Mouse (Mus musculus) testis, postnatal 10 days (tissue): Measurements from ENCODE around the gene Hba-x.
A peak's percentile ranks its signal among the peaks of the same experiment; 100 is the strongest.

Experiments
- DNase-seq: peaks from one replicate; pipeline ENCODE4 v3.0.0; 2021; ENCODE audit warnings: low spot score

Gene Hba-x

DNA sequence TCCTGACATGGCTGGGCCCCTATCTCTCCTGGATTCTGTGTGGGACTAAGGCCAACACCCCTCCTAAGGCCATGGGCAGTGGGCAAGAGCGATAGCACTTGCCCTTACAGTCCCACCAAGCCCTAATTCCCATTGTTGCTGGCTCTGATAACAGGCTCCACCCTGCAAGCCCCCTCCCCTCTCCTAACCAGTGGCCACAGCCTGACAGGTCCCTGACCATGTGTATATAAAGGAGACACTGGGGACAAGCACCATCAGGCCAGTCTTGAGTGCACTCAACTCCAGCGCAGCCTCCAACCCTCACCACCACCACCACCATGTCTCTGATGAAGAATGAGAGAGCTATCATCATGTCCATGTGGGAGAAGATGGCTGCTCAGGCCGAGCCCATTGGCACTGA is at the start of gene Hba-x:
Gene Hba-x (plus strand): TSS at position 54 of the 400 bp plus-strand sequence.
- DNase-seq, result no peak

DNA sequence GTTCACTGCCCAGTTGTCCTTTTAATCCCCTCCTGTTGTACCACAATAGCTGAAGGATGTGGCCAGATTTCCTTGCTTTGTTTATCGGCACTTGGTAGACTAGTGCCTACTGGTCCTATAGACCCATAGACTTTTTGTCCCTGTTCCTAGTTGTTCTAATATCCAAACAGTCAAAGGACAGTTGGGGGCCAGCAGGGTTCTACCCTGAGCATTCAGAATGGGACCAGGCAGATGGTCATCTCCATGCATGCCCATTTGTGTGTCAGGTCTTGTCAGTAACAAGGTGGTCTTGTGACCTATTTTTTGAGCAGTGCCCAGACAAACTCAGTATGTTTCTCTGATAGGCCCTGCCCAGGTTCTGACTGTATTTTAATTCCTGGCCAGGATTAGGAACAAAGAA is 49.2 kb upstream of the Hba-x start:
- DNase-seq, result no peak

DNA sequence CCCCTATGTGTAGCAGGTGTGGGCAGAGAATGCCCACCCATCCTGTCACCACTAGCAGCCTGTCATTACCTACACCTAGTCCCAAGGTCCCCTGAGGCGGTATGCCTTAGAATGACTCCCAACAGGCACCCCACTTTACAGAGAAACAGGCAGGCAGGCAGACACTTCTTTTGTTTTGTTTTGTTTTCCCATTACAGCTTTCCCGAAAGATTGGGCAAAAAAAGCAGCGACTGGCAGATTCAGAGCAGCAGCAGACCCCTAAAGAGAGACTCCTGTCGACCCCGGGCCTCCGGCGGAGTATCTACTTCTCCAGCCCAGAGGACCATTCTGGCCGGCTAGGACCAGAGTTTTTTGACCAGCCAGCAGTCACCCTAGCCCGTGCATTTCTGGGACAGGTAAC is 48.6 kb upstream of the Hba-x start:
- no peak for DNase-seq

DNA sequence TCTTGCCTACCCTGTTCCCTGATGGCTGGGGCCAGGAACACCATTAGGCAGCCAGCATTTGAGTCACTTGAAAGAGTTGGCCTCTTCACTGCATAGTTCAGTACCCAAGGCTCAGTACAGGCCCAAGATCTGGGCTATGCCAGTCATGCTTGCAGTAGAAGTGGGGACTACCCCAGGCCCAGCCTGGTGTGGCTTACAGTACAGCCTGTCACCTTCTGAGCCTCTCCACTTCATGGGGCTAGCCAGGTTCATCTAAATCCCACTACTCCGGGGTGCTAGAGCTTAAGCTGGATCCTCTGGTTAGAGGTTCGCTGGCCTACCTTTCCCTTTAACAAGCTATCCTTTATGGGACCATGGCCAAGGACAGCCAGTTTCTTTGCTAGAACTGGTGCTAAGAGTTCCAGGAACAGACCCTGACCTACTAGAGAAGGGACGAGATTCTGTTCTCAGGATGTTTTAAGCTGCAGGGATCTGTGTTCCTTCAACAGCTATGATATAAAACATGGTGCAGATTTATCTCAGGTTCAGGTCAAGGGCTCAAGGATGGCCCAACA is 47.8 kb upstream of the Hba-x start:
- DNase-seq, result no peak

DNA sequence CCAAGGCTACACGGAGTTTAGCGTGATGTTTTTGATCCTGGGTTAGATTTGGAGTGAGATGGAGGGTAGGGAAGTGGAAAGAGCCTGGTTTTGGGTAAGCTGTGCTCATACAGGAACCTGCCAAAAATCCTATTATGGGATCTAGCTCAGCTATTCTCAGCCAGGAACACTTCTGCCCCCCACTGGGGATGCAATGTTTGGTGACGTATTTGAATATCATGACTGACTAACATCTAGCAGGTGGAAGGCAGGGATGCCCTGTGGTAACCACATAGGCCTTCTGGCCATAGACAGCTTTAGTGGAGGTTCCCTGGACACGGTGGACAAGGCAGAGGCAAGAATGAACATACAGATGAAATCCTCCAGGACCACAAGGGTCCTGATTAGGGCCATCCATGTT is 46.0 kb upstream of the Hba-x start:
- DNase-seq, result no peak

DNA sequence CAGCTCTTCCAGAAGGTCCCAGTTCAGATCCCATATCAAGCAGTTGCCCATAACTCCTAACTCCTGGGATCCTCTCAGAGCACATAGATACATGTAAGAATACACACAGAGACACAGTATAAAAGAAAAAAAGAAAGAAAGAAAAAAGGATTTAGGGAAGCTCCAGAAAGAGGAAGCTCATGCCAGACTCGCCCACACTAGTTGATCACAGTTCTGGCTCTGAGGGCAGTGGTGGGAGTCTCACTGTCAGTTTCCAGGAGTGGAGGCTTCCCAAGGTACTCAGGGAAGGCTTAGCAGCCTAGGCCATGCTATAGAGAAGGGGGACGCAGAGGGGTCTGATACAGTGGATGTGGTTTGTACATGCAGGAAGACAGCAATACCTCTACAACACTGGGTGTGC is 45.1 kb upstream of the Hba-x start:
- no peak for DNase-seq

DNA sequence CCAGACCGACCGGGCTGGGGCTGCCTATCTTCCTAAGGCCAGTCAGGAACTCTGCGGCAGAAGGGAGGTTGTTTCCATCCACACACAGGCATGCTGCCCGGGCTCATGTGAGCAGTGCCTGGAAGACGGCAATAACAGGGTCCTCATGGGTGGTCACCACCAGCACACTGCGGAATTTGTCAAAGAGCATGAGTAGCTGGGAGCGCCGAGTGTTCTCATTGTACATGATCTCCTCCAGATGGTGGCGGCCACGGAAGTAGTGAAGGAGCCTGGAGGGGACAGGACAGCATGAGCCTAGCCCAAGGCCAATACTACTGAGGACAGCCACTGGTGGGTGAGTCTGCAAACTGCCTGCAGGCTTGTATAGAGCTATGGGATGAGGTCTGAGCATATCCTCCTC is 43.4 kb upstream of the Hba-x start:
- DNase-seq, result no peak

DNA sequence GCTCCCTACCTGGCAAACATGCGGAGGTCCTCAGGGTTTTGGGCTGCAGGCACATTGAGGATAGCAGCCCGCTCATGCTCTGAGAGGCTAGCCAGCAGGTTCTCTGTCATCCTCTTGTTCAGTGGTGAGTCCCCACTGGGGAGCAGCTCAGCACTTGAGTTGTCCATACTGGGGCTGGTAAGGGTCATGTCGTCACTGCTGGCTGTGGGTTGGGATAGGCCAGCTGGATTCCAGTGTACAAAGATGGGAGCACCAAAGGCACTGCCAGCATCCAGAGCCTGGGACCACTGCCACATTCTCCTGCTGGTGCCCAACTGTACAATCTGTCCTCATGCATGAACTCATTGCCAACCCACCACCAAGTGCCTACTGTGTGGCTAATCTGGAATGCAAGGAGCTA is 42.3 kb upstream of the Hba-x start:
- no peak for DNase-seq

DNA sequence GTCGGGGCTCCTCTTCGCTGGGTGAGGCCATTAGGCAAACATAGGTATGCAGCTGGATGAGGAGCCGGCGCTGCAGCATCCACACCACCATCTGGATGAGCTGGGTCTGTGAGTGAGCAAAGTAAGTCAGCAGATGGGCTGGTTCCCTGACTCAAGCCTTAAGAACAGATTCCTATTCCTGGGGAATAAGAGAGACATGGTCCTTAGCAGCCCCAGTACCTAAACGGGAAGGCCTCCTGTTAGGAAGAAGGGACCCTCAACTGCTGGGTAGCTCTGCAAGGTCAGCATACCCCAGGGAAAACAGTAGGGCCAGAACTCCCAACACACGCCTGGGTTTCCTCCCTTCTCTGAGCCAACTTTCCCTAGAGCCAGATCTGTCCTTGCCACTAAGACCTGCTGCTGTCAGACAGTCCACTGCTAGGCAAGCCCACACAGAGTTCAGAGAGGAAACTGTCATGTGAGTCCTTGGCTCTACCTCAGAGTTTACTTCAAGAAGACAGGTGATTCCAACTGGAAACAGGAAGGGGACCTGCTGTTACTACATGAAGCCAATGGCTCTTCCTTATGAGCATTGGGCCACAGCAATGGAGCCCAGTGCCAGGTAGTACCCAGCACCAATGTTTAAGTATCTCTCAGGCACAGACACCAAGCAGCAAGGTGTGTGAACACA is 41.2 kb upstream of the Hba-x start:
- DNase-seq, result no peak

DNA sequence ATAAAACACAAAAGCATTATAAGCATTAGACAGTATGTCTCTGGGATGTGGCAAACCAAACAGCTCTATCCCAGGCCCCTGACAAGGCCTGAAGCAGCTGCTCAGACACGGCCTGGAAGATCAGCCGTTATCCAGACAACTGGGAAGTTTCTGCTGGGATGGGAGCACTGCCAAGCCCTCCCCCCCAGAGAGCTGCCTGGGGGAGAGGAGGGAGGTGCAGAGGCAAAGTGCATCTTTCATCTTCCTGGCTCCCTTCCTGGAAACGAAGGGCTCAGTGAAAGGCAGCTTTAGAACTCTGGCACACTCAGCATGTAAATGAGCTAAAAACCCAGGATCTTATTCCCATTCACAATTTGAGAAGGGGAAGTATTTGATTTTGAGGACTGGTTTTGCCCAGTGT is 40.6 kb upstream of the Hba-x start:
- DNase-seq, result peak; percentile 85

DNA sequence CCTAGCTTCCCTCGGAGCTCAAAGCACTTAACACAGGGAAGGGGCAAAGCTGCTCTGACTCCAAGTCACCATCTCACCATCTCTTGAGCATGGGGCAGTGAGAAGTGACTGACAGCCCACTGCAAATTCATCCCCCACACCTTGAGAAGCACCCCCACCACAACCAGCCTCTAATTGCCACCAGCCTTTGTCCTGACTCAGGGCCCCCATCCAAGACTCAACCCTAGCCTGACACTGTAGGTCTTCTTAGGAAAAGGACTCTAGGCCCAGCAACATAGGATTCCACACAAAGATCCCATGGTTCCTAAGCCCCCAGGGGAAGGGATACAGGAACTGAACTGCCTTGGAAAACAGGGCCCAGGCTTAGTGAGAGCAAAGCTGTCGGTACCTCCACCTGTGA is 40.1 kb upstream of the Hba-x start:
- no peak for DNase-seq

DNA sequence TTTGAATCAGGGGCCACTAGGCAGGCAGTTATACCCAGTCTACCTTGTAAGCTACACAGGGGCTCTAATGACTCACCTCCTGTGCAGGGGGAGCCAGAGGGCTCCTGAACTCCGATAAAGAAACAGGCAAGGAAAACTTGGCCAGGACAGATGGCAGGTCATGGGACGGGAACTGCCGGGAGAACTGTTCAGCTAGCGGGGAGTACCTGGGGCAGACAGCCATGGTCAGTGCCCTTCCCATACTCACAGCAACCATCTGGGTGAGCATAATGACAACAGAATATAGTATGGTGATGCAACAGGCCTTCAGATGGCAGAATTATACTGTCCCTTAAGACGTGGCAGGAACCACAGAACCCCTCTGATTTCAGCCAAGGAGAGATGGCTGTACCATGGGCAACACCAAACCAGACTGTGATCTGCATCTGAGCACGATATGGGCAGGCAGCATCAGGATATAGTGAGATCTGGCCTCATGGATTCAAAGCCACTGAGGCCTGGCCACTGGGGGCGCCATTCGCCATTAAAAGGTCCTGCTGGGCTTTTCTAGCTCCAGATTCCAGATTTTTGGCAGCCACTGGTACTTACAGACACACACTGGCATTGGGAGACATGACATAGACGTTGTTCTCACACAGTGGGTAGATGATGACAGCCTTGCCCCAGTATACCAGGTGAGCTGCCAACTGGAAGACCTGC is 39.3 kb upstream of the Hba-x start:
- DNase-seq, result peak; percentile 87

DNA sequence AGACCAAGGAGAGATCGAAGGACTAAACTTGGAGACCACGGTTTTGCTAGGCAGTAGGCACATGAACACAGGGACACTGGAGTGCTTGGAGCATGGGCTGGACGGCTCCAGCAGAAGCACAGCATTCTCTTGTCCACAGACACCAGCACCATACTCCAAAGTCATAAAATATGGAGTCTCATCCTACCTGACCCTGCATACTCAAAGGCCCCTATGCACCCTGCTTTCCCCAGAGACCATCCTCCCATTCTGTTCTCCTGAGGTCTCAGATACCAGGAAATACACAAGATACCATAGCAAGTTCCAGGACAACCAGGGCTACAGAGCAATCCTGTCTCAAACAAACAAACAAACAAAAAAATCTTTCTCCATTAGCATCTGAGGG is 38.8 kb upstream of the Hba-x start:
- DNase-seq, result no peak

DNA sequence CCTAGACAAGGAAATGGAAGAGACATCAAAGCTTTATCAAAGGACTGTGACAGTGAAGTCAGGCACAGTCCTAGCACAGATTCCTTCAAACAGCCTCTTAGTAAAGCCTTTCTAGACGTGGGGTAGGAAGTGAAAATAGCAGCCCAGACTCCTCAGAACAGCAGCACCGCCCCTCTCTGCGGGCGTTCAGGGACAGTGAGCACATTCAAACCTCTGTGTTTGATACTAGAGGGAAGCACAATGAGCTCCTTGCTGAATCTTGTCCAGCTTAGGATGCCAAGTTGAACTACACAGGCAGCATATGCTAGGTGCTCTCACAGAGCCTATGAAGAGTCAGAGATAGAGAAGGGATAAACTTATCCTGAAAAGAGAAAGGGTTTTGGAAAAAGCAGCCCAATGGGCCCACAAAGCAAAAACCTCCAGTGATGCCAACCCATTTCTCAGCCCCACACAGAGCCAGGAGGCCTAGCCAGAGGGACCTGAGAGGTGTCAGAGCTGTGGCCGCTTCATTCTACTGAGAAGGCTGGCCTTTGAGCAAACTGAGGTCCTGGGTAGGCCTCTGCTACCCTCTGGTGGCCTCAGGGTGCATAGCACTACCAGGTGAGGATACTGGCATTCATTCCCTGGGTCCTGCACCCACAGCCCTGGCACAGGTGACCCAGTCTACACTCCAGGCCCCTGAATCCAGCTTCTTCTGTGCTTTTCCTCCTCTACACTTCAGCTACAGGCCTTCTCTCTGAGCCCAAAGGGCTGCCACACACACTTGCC is 37.9 kb upstream of the Hba-x start:
- DNase-seq, result peak; percentile 76

DNA sequence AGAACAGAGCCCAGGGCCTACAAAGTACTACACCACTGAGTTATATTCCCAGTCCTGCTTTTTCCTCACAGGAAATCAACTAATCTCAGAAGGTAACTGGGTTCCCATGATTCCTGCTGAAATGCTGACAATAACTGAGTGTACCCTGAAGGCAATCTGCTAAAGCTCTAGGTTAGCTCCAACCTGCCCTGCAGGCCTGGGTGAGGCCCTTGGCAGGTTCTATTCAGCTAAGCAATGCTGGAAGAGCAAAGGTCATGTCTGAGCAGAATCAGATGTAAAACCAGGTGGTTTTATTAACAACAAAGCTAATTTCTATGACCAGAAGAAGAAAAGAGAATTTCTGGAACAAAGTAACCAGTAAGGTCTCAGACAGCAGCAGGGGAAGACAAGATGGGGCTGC is 34.8 kb upstream of the Hba-x start:
- DNase-seq, result no peak

DNA sequence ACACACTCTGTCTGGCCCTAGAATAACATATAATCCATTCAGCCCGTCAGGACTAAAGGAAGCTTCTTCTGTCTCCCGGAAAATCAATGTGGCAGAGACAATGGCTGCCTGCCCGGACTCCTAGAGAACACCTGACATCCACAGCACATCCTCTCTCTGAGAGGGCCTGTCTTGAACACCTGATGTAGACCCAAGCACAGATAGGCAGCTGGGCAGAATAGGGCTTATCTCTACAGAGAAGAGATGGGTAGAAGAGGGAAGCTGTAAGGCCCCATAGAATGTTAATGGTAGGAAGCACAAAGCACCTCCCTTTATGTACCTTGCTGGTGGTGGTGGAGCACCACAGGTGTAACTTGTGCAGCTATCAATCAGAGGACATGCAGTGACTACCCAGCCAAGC is 34.0 kb upstream of the Hba-x start:
- no peak for DNase-seq

DNA sequence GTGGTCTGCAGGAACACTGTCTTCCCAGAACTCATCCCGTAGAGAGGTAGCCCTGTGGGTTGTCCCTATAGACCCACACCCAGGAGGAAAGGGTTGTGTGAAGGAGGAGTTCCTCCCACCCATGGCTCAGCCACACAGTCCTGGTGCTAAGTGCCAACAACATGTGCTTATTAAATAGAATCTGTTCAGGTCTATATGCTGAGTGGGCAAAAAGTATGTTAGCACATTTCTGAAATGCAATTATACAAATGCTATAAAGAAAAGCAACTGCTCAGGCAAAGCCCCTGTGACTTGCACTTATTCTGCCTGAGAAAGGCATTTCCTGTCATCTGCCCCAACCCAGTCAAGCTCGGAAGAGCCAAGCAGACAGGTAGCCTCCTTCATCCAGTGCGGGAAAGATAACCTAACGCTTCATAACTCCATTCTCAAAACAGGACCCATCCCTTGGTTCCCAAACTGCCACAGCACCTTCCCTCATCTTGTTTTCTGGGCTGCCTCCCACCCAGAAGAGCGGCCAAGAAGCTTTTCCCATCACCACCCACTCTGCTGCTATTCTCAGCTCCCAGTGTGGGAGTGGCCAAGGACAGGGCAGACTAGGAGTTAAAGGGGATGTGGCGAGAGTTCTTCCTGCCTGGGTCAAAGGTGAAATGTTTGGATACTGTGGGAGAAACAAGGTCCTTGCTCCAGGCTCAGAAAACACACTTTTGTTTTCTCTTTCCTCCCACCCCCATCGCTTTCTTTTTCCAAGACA is 32.8 kb upstream of the Hba-x start:
- DNase-seq, result no peak

DNA sequence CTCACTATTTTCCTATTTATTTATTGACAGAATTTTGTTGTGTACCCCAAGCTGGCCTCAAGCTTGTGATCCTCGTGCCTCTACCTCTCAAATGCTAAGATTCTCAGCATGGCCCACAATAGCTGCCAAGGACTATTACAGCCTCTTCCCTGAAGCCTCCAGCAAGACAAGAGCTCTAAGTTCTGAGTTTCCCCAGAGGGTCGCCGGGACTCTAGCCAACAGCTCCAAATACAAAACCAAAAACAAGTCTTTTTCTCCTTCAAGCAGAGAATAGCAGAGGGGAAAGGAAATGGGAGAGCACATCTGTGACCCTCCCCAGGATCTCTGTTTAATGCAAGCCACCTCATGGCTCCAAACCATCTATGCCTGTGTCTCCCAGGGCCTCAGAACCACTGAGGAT is 32.1 kb upstream of the Hba-x start:
- peak; percentile 72 for DNase-seq

DNA sequence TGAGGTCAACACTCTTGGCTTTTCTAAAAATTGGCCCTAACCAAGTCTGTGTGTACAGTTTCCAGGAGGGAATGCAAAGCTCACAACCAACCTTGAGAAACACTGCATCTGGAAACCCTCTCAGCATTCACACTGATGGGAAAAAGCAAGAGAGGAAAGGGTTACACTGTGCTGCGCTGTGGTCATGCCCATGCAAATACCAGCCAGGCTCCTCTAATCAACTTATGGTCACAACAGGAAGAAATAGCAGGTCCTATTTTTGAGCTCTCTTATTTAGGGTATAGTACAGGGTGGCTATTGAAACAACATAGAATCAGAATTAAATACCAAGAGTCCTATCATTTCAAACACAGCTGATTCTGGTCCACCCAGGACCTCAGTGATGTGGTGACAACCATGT is 31.6 kb upstream of the Hba-x start:
- DNase-seq, result no peak

DNA sequence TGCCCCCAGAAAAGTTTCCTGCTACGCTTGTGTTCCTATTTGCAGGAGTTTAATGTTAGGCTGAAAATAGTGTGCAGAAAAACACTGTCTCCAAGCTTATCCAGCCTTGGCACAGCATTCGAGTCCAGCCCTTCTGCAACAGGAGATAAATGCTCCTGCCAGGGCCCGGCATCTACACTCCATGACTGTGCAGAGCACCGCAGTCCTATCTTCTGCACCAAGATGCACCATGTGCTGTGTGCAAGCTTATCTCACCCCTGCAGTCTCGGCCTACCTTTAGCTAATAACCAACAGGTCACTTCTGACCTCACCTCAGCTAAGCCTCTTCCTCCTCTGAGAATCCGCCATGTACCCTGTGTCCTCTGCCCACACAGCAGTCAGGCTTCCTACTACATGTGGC is 30.6 kb upstream of the Hba-x start:
- peak; percentile 32 for DNase-seq

DNA sequence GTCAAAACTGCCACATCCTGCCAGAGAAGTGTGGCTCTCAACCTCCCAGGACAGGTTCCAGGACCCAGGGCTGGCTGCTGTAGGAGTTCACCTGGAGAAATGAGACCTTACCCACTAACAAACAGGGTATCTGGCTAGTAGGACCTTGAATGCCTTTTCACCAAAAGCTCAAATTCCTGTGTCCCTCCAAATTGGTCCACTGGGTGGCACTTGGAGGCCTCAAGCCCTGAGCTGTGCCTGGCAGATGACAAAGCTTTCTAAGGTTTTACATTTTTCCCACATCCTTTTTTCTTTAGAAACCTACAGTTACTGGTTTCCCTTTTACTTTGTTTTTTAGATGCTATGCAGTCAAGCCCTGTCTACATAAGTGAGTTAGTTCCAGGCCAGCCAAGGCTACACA is 29.1 kb upstream of the Hba-x start:
- DNase-seq, result no peak

DNA sequence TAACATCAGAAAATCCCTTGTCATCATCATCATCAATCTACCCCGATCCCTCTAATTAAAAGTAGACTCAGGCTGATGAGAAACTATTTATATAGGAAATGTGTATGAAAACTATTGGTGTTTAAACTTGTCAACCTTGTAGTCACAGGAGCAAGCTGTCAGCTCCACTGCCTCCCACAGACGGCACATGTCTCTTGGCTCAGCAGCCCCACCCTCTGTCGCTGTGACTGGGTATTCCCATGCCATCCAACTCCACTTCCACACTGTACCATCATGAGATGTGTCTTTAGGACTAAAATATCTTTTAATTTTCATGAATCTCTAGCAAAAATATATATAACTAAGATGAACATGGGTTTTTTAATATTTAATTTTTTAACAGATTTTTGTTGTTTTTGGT is 27.9 kb upstream of the Hba-x start:
- DNase-seq, result no peak
